Mouse (Mus musculus): ENCODE results near the gene 4933406M09Rik.

The 4933406M09Rik gene

GRCm38 (mm10) chr1:134385666-134386065, at the start of gene 4933406M09Rik:
TSS of gene 4933406M09Rik (plus strand) at chr1:134385940.
- no peak for DNase-seq (ENCODE audit: low spot score)

- no peak for DNase-seq (ENCODE audit: low spot score)
These were observed 48.6 kb upstream of the 4933406M09Rik start for GRCm38 (mm10) chr1:134336958-134337710.

- DNase-seq (ENCODE audit: low spot score) = no peak
These were observed 46.6 kb upstream of the 4933406M09Rik start for GRCm38 (mm10) chr1:134339162-134339561.

- no peak for DNase-seq (ENCODE audit: low spot score)
These were observed 45.8 kb upstream of the 4933406M09Rik start for GRCm38 (mm10) chr1:134339757-134340619.

- DNase-seq (ENCODE audit: low spot score) = no peak
These were observed 44.0 kb upstream of the 4933406M09Rik start for GRCm38 (mm10) chr1:134341641-134342277.

GRCm38 (mm10) chr1:134342278-134342664, 43.5 kb upstream of the 4933406M09Rik start:
- DNase-seq (ENCODE audit: low spot score) = no peak

GRCm38 (mm10) chr1:134342781-134343310, 42.9 kb upstream of the 4933406M09Rik start:
- no peak for DNase-seq (ENCODE audit: low spot score)

- no peak for DNase-seq (ENCODE audit: low spot score)
These were observed 42.2 kb upstream of the 4933406M09Rik start for GRCm38 (mm10) chr1:134343567-134343966.

GRCm38 (mm10) chr1:134344005-134344950, 41.5 kb upstream of the 4933406M09Rik start:
- DNase-seq (ENCODE audit: low spot score) = peak; percentile 86

- no peak for DNase-seq (ENCODE audit: low spot score)
These were observed 40.7 kb upstream of the 4933406M09Rik start for GRCm38 (mm10) chr1:134345075-134345474.

- no peak for DNase-seq (ENCODE audit: low spot score)
These were observed 37.9 kb upstream of the 4933406M09Rik start for GRCm38 (mm10) chr1:134347791-134348190.

GRCm38 (mm10) chr1:134353326-134353725, 32.4 kb upstream of the 4933406M09Rik start:
- DNase-seq (ENCODE audit: low spot score) = no peak

- no peak for DNase-seq (ENCODE audit: low spot score)
These were observed 28.3 kb upstream of the 4933406M09Rik start for GRCm38 (mm10) chr1:134357461-134357860.

GRCm38 (mm10) chr1:134360656-134361055, 25.1 kb upstream of the 4933406M09Rik start:
- no peak for DNase-seq (ENCODE audit: low spot score)

- no peak for DNase-seq (ENCODE audit: low spot score)
These were observed 24.4 kb upstream of the 4933406M09Rik start for GRCm38 (mm10) chr1:134361195-134361856.

GRCm38 (mm10) chr1:134361857-134362212, 23.9 kb upstream of the 4933406M09Rik start, which contains the start of gene Tmem183a:
TSS of gene Tmem183a (minus strand) at chr1:134361979.
- DNase-seq (ENCODE audit: low spot score) = peak; percentile 95

- no peak for DNase-seq (ENCODE audit: low spot score)
These were observed 22.5 kb upstream of the 4933406M09Rik start for GRCm38 (mm10) chr1:134363194-134363593.

- no peak for DNase-seq (ENCODE audit: low spot score)
These were observed 20.2 kb upstream of the 4933406M09Rik start for GRCm38 (mm10) chr1:134365491-134365890.

GRCm38 (mm10) chr1:134368777-134369337, 16.9 kb upstream of the 4933406M09Rik start:
- DNase-seq (ENCODE audit: low spot score) = peak; percentile 77

- no peak for DNase-seq (ENCODE audit: low spot score)
These were observed 11.6 kb upstream of the 4933406M09Rik start for GRCm38 (mm10) chr1:134374124-134374523.

Measured in layer of hippocampus, adult 11-12 months (tissue).